Mouse (Mus musculus) right cerebral cortex, adult 2 months (tissue): ENCODE data around the gene Cdh20.

Source experiments
- DNase-seq, 2 experiments: peaks; one replicate each; pipeline ENCODE4 v3.0.0; 2021 to 2022; ENCODE audit warnings: low spot score in 2 of 2

The Cdh20 gene

GRCm38 (mm10) chr1:105012616-105013015, 244.3 kb downstream of the Cdh20 start:
- DNase-seq, result no peak

- no peak for DNase-seq
These were observed 245.0 kb downstream of the Cdh20 start for GRCm38 (mm10) chr1:105013291-105013690.

GRCm38 (mm10) chr1:105041668-105042067, 273.3 kb downstream of the Cdh20 start:
- DNase-seq, result no peak
